Mouse (Mus musculus) forelimb bud, embryonic 11.5 days (tissue): ENCODE data around the gene Gm5142.

ENCODE experiments used
- DNase-seq: peaks from one replicate; pipeline ENCODE4 v3.0.0-alpha.2; 2012; ENCODE audit warnings: low read depth, low spot score

Gene Gm5142

GRCm38 (mm10) chr14:59178649-59179048, at the start of gene Gm5142:
Gm5142 (minus strand) TSS chr14:59178749.
- DNase-seq, result no peak

DNA sequence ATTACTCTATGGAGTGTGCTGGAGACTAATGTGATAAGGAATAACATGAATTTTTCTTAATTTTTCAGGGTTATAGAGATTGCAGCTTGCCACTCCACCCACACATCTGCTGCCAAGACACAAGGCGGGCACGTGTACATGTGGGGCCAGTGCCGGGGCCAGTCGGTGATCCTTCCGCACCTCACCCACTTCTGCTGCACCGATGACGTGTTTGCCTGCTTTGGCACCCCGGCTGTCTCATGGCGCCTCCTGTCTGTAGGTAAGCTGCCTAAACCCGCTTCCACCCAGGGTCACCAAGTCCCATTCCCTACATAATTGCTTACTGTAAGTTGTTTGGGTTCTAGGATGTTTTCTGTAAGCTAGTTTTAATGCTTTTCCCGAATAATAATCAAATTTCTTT, 47.7 kb upstream of the Gm5142 start:
- DNase-seq, result no peak

- no peak for DNase-seq
These were observed 40.7 kb upstream of the Gm5142 start for GRCm38 (mm10) chr14:59219241-59219640.

DNA sequence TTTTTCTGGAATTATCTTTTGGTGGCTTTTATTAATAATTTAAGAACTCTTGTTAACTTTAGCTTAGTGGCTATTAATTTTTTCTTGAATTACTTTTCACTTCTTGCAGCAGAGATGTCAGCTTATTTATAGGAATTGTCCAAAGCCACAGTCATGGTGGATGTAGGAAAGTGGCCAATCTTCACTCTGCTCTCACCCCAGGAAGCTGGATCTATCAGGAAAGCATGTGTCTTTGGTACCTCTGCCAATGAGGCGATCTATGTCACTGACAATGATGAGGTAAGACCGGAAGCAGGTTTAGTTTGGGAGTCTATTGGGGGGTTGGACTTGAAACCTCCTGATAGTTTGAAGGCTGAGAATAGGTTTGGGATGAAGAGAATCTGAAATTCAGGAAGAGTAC, 31.3 kb upstream of the Gm5142 start:
- DNase-seq, result no peak

GRCm38 (mm10) chr14:59209003-59209402, 30.5 kb upstream of the Gm5142 start:
- no peak for DNase-seq

DNA sequence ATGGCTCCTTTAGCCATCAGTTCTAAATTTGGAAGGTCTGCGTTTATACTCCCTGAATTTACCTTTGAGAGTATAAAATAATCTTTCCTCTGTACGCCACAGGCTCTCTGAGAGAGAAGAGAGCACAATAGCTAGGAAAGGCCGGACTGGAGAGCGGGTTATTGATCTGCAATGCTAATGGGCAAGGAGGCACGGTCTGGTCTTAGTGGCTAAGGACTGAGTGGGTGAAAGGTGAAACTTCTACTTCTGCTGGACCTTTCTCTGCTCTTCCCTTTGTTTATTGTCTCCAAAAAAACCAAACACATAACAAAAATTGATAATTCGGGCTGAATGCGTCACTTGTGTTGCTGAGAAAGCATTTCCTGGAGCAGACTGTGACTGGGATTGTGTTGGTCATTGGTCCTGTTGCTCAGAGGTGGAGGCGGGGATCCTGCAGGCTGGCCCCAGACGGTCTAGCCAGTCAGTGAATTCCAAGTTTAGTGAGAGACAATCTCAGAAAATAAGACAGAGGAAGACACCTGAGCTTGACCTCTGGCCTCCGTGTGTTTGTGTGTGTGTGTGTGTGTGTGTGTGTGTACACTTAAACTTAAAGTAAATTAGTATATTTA, 27.5 kb upstream of the Gm5142 start:
- DNase-seq, result no peak

- no peak for DNase-seq
These were observed 26.9 kb upstream of the Gm5142 start for GRCm38 (mm10) chr14:59205461-59205860.

DNA sequence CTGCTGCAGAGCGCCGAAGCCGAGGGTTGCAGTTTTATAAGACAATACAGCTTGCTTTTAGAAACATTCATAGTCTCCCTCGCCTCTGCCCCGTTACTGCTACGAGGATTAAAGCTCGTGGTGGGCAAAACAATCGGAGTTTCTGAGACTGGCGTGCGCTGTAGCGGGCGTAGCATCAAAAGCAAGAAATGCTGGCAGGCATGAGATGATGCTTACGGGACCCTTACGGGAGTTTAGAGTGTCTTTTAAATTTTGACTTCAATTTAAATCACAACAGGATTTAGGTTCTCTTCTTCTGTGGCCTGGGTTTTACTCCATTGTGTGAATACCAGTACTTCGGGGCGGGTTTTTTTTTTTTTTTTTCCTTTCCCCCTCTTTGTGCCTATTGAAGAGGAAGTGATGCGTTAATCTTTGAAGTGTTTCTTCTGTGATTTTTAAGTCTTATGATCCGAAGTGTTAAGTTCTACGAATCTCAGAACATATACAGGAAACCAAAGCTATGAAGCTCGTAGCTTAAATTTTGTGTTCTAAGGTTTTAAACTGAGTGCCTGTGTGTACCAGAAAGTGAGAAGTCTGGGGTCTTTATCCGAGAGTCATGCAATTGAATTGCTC, 23.2 kb upstream of the Gm5142 start:
- peak; percentile 34 for DNase-seq

DNA sequence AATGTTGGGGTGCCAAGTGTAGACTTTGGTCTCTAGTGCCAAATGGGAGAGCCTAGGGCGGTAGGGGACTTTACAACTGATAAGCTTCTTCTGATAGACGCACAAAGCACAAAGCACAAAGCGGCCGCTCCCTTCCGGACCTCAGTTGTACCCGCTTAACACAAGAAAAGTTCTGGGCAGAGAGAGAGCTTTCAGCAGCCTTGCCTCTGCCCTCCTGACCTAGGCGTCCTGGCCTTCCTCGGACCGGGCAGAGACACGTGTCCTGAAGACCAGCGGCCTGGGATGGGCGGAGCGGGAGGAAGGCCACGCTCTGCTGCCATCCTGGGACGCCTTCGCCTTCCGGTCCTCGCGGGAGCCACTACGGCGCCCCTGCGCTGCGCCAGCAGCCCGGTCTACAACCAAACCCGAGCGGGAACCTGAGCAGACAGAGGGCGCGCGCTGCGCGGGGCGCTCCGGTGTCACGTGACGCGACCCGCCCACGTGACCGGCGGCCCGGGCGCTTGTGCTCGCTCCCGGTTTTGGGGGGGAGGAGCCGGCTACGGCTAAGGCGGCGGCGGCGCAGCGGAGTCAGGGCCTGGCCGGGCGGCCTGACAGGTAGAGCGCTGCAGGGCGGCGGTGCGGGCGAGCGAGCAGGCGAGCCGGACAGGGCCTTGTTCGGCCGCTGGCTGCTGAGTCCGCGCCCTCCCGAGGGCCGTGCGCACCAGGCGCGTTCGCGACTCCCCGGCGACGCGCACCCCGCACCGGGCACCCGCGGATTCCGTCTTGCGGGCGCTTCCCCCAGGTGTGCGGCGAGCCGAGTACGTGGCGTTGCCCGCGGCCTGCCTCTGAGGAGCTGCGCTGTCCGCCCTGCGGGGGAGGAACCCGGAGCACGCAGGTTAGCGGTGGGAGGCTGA, 22.4 kb upstream of the Gm5142 start, which contains the start of gene Rcbtb1:
TSS of gene Rcbtb1 (plus strand) at position 499 of the 893 bp plus-strand sequence.
- DNase-seq, result peak; percentile 95

DNA sequence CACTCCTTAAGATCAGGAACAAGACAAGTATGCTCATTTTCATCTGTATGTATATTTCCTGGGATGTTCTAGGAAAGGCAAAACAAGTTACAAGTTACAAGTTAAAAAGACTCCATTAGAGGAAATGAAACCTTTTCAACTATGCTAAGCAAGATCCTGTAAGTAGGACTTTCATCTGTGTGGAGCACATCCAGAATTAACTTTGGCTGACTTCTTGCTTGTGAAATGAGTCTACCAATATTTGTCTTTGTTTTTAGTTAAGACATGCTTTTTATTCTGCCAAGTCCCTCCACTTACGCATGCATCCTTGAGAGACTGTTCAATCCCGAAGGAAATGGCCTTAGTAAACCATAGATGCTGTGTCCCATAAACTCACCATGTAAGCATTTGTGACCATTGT, 7.6 kb upstream of the Gm5142 start:
- DNase-seq, result no peak

- DNase-seq, result no peak
These were observed 7.0 kb upstream of the Gm5142 start for GRCm38 (mm10) chr14:59185514-59185913.

GRCm38 (mm10) chr14:59182732-59183131, 4.2 kb upstream of the Gm5142 start:
- no peak for DNase-seq

DNA sequence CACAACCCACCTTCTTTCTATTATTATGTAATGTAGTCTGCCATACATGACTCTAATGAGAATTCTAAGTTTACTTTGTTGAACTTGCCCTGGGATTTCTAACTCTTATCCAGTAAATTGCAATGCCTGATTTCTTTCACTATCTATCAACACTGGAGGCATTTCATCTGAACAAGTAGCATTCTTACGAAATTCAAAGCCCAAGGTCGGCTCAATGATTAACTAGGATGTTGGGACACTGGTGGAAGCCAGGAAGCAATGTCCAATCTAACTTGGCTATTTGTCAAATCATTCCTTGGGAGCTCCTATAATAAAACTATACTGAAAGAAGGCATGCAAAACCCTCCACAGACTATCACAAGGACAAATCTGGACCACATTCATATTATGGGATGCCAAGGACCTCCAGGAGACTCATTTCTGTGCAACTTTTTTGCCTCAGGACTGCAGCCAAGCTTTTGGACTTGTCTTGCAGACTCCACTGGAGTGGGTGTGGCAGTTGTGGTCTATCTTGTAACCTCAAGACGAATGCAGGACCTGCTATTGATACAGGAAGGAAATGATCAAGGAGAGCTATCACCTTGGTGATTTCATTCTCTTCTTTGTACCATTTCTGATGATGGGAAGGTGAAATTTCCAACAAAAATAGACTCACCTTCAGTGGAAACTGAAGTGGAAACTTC, 21.4 kb downstream of the Gm5142 start:
- DNase-seq, result no peak

GRCm38 (mm10) chr14:59155589-59155988, 23.0 kb downstream of the Gm5142 start:
- no peak for DNase-seq

DNA sequence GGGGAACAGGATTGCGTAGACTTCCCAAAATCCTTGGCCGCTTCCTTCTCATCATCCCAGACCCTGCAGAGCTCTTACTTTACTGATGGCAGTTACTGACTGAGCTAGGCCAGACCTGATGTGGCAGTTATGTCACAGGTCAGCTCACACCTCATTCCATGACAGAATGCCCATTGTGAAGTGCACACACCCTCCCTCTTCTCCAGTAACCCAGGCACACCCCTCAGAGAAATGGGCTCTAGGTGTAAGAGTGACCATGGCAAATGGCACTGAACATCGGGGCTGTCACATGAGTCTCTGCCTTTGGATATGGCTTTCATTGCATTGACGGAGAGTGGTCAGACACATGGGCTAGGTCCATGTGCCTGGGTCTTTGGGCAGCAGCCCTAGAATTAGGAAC, 35.8 kb downstream of the Gm5142 start, which contains the start of gene 1700129C05Rik:
TSS of gene 1700129C05Rik (minus strand) at position 101 of the 400 bp plus-strand sequence.
- DNase-seq, result no peak

GRCm38 (mm10) chr14:59114281-59114680, 64.3 kb downstream of the Gm5142 start:
- DNase-seq, result peak; percentile 20
